Mouse (Mus musculus): ENCODE measurements around the gene Btbd35f30.
"Not testable (repeated sequence)": the region's sequence is repeated elsewhere in the genome, so short reads cannot be mapped to it uniquely, and the experiment has no call there.

Gene Btbd35f30

GRCm38 (mm10) chrX:32894325-32894724 is at the start of gene Btbd35f30:
Gene Btbd35f30, plus strand, starts transcription at chrX:32894625.
- DNase-seq (ENCODE audit: low spot score) = not testable (repeated sequence)

- not testable (repeated sequence) for DNase-seq (ENCODE audit: low spot score)
These were observed 47.0 kb downstream of the Btbd35f30 start, which contains the start of gene Gm21789 for GRCm38 (mm10) chrX:32941468-32941867. Gene Gm21789, plus strand, starts transcription at chrX:32941768.

All from embryo, embryonic 10.5 days (tissue).